Mouse (Mus musculus) cerebellum, postnatal 25 days (tissue): Measurements from ENCODE around the gene Hsf2bp.

Source experiments
- DNase-seq, 2 experiments: peaks; one replicate each; pipeline ENCODE4 v3.0.0; 2021; ENCODE audit warnings: mixed read lengths in 2 of 2

The Hsf2bp gene

GRCm38 (mm10) chr17:31982326-31983190 lies 53.6 kb downstream of the Hsf2bp start:
- no peak for DNase-seq

GRCm38 (mm10) chr17:31979888-31980287 lies 56.3 kb downstream of the Hsf2bp start:
- DNase-seq = no peak

- DNase-seq = no peak
Observed at GRCm38 (mm10) chr17:31977131-31977530, 59.0 kb downstream of the Hsf2bp start.

- DNase-seq = no peak
Observed at GRCm38 (mm10) chr17:31976501-31976900, 59.6 kb downstream of the Hsf2bp start.

GRCm38 (mm10) chr17:31974694-31975093 lies 61.5 kb downstream of the Hsf2bp start:
- no peak for DNase-seq

GRCm38 (mm10) chr17:31973664-31974230 lies 62.4 kb downstream of the Hsf2bp start:
- DNase-seq = no peak

- no peak for DNase-seq
Observed at GRCm38 (mm10) chr17:31970890-31971289, 65.3 kb downstream of the Hsf2bp start.

GRCm38 (mm10) chr17:31968801-31969200 lies 67.3 kb downstream of the Hsf2bp start:
- DNase-seq = no peak

GRCm38 (mm10) chr17:31967311-31967710 lies 68.8 kb downstream of the Hsf2bp start:
- DNase-seq = no peak

- no peak for DNase-seq
Observed at GRCm38 (mm10) chr17:31966566-31966965, 69.6 kb downstream of the Hsf2bp start.

GRCm38 (mm10) chr17:31965623-31966022 lies 70.5 kb downstream of the Hsf2bp start:
- DNase-seq = no peak

- DNase-seq = no peak
Observed at GRCm38 (mm10) chr17:31962930-31963329, 73.2 kb downstream of the Hsf2bp start.

- no peak for DNase-seq
Observed at GRCm38 (mm10) chr17:31962281-31962680, 73.9 kb downstream of the Hsf2bp start.

- no peak for DNase-seq
Observed at GRCm38 (mm10) chr17:31954551-31955140, 81.5 kb downstream of the Hsf2bp start.

- no peak for DNase-seq
Observed at GRCm38 (mm10) chr17:31949076-31949475, 87.1 kb downstream of the Hsf2bp start.

GRCm38 (mm10) chr17:31946436-31946835 lies 89.7 kb downstream of the Hsf2bp start:
- DNase-seq = no peak

- DNase-seq = no peak
Observed at GRCm38 (mm10) chr17:31943881-31944539, 92.1 kb downstream of the Hsf2bp start.

GRCm38 (mm10) chr17:31941616-31942015 lies 94.5 kb downstream of the Hsf2bp start:
- no peak for DNase-seq

GRCm38 (mm10) chr17:31940607-31941006 lies 95.5 kb downstream of the Hsf2bp start:
- DNase-seq = no peak

- DNase-seq = no peak
Observed at GRCm38 (mm10) chr17:31939292-31940060, 96.7 kb downstream of the Hsf2bp start.

GRCm38 (mm10) chr17:31938539-31939260 lies 97.4 kb downstream of the Hsf2bp start:
- DNase-seq = no peak

- no peak for DNase-seq
Observed at GRCm38 (mm10) chr17:31937141-31937554, 99.0 kb downstream of the Hsf2bp start.
